Mouse (Mus musculus): ENCODE measurements around the gene Polr1a.

Polr1a gene

GRCm38 (mm10) chr6:71946121-71946520, 37.3 kb downstream of the Polr1a start:
- in situ Hi-C loops (cut with MboI, MseI), result no loop called here

- in situ Hi-C loops (cut with MboI, MseI), result no loop called here
These were observed 40.9 kb downstream of the Polr1a start for GRCm38 (mm10) chr6:71949721-71950120.

DNA sequence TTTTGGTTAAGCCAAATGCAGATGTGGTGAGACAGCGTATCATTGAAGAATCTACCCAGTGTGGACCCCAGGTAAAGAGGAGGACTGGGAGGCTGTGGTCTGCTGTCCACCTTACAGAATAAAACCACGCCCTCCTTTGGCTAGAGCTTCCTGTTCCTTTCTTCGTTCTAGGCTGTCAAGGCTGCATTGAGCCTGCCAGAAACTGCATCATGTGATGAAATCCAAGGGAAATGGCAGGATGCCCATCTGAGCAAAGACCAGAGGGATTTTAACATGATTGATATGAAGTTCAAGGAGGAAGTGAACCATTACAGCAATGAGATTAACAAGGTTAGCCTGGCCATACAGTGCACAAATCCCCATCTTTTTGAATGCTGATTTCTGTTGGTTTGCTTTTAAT, 41.7 kb downstream of the Polr1a start:
- in situ Hi-C loops (cut with MboI, MseI), result no loop called here

DNA sequence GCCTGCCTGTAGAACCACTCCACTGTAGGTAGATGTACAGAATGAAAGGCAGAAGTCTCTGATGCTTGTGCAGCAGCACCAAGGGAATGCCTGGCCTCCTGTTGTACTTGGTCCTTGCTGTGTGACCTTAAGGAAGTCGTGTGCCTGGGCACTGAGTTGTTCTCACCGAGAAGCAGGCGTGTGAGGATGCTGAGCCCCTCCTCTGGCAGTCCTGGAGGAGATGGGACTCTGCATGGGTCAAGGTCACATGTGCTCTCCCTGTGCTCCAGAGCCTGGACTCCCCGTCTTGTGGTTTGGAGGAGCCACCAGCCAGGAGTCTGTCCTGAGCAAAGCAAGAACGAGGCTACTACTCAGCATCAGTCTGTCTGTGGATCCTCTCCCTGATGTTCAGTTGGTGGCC, 42.3 kb downstream of the Polr1a start:
- in situ Hi-C loops (cut with MboI, MseI), result no loop called here

- in situ Hi-C loops (cut with MboI, MseI), result loop anchor here (10.0 kb wide), 1 partner anchor 203 kb away; no protein-coding TSS in a partner anchor
These were observed 53.3 kb downstream of the Polr1a start for GRCm38 (mm10) chr6:71962119-71962518.

GRCm38 (mm10) chr6:71962706-71963105, 53.9 kb downstream of the Polr1a start:
- in situ Hi-C loops (cut with MboI, MseI), result loop anchor here (10.0 kb wide), 1 partner anchor 202 kb away; no protein-coding TSS in a partner anchor

GRCm38 (mm10) chr6:71963561-71963960, 54.7 kb downstream of the Polr1a start:
- in situ Hi-C loops (cut with MboI, MseI), result loop anchor here (10.0 kb wide), 1 partner anchor 201 kb away; no protein-coding TSS in a partner anchor

GRCm38 (mm10) chr6:71966683-71967303, 57.9 kb downstream of the Polr1a start:
- in situ Hi-C loops (cut with MboI, MseI), result loop anchor here (10.0 kb wide), 1 partner anchor 198 kb away; no protein-coding TSS in a partner anchor

DNA sequence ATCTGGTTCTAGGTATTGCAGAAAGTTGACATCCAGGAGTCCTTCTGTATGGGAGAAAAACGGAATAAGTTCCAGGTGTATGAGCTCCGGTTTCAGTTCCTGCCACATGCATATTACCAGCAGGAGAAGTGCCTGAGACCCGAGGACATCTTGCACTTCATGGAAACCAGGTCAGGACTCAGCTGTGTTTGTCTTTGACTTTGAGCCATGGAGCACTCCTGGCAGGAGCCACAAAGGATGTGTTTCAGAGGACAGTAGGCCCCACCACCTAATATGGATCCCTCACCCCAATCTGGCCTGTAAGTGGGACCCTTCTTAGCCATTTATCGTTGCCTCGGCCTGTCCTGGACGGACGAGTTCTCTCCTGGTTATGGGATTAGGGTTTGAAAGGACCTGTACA, 59.0 kb downstream of the Polr1a start:
- in situ Hi-C loops (cut with MboI, MseI), result loop anchor here (10.0 kb wide), 1 partner anchor 197 kb away; no protein-coding TSS in a partner anchor

DNA sequence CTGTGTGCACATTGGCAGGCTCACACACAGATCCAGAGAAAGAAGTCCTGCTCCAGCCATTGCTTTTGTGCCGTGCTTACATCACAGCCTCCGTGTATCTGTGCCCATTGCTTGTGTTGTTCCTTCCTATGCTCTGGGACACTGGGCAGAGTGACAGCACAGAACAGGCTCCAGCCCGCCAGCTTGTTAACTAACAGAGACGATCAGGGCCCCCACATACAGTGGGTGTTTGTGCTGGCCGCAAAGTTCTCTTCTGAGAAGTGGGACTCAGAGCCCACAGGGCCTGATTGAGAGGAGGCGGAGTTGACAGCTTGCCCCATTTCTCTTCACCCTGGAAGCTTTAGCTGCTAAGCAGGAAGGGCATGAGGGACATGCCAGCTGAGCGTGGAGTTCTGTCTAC, 60.6 kb downstream of the Polr1a start:
- in situ Hi-C loops (cut with MboI, MseI), result loop anchor here (10.0 kb wide), 1 partner anchor 195 kb away; no protein-coding TSS in a partner anchor

GRCm38 (mm10) chr6:71970154-71970553, 61.3 kb downstream of the Polr1a start:
- in situ Hi-C loops (cut with MboI, MseI), result no loop called here

DNA sequence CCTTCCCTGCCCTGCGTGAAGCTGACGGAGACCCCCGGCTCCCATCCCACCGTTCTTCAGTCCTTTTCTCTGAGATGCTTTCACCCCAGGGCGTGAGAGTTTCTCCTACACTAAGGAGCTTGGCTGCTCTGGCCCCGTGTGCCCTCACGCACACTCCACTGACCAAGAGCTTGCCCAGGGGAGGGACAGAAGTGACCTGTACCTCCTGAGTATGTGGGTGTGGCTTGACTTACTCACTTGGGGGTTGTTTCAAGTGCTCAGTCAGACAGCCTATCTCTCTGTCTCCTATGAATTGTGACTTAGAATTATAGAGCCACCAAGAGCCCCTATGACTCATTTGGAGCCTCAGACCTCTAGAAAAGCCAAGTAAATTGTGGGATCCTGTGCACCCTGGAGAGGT, 67.7 kb downstream of the Polr1a start:
- in situ Hi-C loops (cut with MboI, MseI), result no loop called here

- in situ Hi-C loops (cut with MboI, MseI), result no loop called here
These were observed 71.3 kb downstream of the Polr1a start for GRCm38 (mm10) chr6:71980165-71980564.

- in situ Hi-C loops (cut with MboI, MseI), result no loop called here
These were observed 71.7 kb downstream of the Polr1a start for GRCm38 (mm10) chr6:71980587-71980986.

DNA sequence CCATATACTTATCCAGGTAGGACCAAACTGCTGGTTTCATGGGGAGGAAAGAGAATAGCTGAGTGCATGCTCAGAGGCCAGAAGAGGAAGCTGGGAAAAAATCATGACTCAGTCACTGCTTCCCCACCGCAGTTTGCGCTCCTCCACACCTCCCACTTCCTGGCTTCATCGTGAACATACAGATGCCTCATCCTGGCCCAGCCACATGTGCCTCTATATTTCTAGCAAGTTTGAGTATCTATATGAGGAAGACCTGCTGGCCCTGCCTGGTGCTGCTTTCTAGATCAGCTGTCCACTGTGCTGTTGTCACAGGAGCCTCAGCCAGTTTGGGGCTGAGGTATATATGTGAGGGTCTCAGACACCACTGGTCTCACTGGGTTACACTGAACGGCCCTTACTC, 72.6 kb downstream of the Polr1a start:
- in situ Hi-C loops (cut with MboI, MseI), result no loop called here

GRCm38 (mm10) chr6:71985984-71986383, 77.1 kb downstream of the Polr1a start:
- in situ Hi-C loops (cut with MboI, MseI), result no loop called here

GRCm38 (mm10) chr6:71987546-71988248, 78.8 kb downstream of the Polr1a start:
- in situ Hi-C loops (cut with MboI, MseI), result no loop called here

DNA sequence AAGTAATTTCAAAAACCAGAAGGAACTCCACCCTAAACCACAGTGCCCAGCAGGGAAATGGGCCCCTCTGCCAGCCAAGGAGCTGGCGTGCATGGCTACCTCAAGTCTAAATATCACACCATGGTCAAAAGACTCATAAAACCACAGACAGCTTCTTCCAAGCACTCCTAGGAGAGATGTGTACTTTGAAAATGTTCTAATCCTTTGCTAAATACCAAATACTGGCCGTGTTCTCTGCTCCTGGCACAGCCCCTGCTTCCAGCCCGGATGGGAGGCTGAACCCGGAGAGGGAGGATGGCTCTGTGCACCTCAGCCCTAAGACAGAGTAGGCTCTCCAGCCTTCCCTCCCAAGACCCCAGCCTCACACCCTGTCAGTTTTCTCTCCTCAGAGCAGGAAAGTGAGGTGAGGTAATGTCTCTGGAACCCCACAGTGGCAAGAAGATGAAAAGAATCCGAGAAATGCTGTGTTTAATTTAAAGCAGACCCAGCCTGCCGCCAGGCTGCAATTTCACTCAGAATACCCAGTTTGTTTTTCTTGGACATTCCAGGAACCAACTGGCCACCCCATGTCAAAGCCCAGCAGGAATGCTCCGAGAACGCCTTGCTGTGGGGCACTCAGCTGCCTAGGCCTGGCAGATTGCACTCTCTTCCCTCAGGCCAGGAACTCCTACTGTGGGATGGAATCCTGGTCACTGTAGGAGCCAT, 80.9 kb downstream of the Polr1a start:
- in situ Hi-C loops (cut with MboI, MseI), result no loop called here

DNA sequence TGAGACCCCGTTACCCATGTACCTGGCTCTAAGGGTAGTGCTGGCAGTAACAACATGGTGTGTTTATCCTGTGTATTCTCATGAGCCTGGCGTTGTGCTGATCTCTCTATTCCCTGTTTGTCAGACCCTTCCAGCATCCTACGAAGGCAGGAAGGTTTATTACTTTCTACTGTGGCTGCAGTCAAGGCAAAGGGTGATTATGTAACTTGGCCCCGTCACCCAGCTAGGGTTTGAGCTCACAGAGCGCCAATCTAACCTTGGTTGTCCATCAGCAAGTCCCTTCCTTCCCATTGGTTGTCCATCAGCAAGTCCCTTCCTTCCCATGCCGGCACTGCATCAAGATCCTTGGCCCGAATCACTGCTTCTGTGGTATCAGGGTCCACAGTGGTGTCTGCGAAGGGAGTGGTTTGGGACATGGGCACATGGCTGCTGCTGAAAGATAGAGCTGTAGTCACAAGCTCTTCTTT, 81.6 kb downstream of the Polr1a start:
- in situ Hi-C loops (cut with MboI, MseI), result no loop called here

- in situ Hi-C loops (cut with MboI, MseI), result no loop called here
These were observed 82.5 kb downstream of the Polr1a start for GRCm38 (mm10) chr6:71991190-71991932.

DNA sequence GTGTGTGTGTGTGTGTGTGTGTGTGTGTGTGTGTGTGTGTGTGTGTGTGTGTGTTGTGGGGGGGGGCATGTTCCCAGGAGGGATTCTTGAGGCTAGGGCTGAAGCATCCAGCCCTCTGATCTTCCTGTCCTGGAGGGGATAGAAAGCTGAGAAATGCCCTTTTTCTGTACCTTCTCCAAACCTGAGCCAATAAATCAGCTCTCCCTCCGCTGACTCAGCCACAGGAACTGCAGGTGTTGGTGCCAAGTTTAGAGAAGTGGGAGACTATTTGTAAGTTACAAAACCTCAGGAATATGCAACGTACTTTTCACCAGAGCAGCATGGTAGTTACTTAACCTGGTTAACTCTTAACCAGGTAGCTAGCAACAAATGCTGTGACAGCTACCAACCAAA, 83.1 kb downstream of the Polr1a start:
- in situ Hi-C loops (cut with MboI, MseI), result no loop called here

DNA sequence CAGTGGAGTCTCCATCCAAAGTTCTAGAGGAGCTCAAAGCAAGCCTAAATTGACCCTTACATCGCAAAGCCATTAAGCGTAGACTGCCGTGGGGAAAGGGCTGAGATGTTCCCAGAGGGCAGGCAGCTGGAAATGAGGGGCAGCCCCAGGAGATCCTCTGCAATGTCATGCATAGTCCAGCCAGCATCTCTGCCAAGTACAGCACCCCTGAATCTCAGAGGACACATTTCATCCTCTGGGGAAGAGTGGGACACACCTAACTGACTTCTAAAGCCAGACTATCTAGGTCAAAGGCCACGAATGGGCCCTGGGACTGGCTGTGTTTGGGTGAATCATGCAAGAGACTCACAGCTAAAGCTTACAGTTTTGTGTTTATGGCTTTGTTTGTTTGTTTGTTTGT, 85.2 kb downstream of the Polr1a start:
- in situ Hi-C loops (cut with MboI, MseI), result no loop called here

Data from regulatory T cell (primary cell).